Mouse (Mus musculus): Measurements from ENCODE around the gene Ugcg. TPM values are rescaled to one million over a fixed set of nuclear protein-coding genes. Genes with fewer than 3 reads are reported as not detected.

Ugcg gene
- 22.5 and 24.7 TPM in 2 replicates for polyA plus RNA-seq (2014; fragmentation: Nextera tagmentation; extraction: Ambion mirVana)

- Histone ChIP-seq H3K4me1 (replicated peaks; ENCODE audit: control insufficient read depth, insufficient read depth, low read length) (peaks cover 4% of the 10 kb centered on the region; the same call in 1 of the 2 replicates), H3K27ac (peak within 1 kb of the TSS; percentile 99), H3K27me3 (ENCODE audit: control insufficient read depth, insufficient read depth, low read length) (no peaks in the 10 kb centered on the region), H3K4me3 (replicated peaks; ENCODE audit: low read length) (peak within 1 kb of the TSS; percentile 87), H3K36me3 (replicated peaks; ENCODE audit: control insufficient read depth, insufficient read depth) (no peaks in the 10 kb centered on the region), H3K4me2 (replicated peaks) (peak within 1 kb of the TSS; percentile 53), H3K9ac (peak within 1 kb of the TSS; percentile 94), H3K9me3 (ENCODE audit: control insufficient read depth, low read length) (no peaks in the 10 kb centered on the region)
- under 1% methylated on average over 62 of the region's 99 CpGs for WGBS
- peak; percentile 90 for ATAC-seq (ENCODE audit: low FRiP score)
- DNase-seq (ENCODE audit: low spot score) = peak; percentile 91
Measured at GRCm38 (mm10) chr4:59188802-59189545, at the start of gene Ugcg. Ugcg (plus strand) TSS chr4:59189257.

GRCm38 (mm10) chr4:59149043-59149442 is 40.0 kb upstream of the Ugcg start:
- WGBS = 92% methylated on average over 5 of the region's 5 CpGs
- ATAC-seq (ENCODE audit: low FRiP score) = no peak
- Histone ChIP-seq H3K9me3 (ENCODE audit: control insufficient read depth, low read length) (no peaks in the 10 kb centered on the region), H3K27ac (no peak overlapping the region), H3K9ac (no peak overlapping the region), H3K4me3 (replicated peaks; ENCODE audit: low read length) (no peak overlapping the region), H3K27me3 (ENCODE audit: control insufficient read depth, insufficient read depth, low read length) (no peaks in the 10 kb centered on the region), H3K36me3 (replicated peaks; ENCODE audit: control insufficient read depth, insufficient read depth) (no peaks in the 10 kb centered on the region), H3K4me1 (replicated peaks; ENCODE audit: control insufficient read depth, insufficient read depth, low read length) (no peaks in the 10 kb centered on the region), H3K4me2 (replicated peaks) (no peak overlapping the region)
- DNase-seq (ENCODE audit: low spot score) = no peak

GRCm38 (mm10) chr4:59150907-59151306 is 38.1 kb upstream of the Ugcg start:
- Histone ChIP-seq H3K27me3 (ENCODE audit: control insufficient read depth, insufficient read depth, low read length) (no peaks in the 10 kb centered on the region), H3K4me3 (replicated peaks; ENCODE audit: low read length) (no peak overlapping the region), H3K9me3 (ENCODE audit: control insufficient read depth, low read length) (no peaks in the 10 kb centered on the region), H3K9ac (no peak overlapping the region), H3K27ac (no peak overlapping the region), H3K4me1 (replicated peaks; ENCODE audit: control insufficient read depth, insufficient read depth, low read length) (no peaks in the 10 kb centered on the region), H3K4me2 (replicated peaks) (no peak overlapping the region), H3K36me3 (replicated peaks; ENCODE audit: control insufficient read depth, insufficient read depth) (no peaks in the 10 kb centered on the region)
- ATAC-seq (ENCODE audit: low FRiP score) = no peak
- WGBS = 78% methylated on average over 5 of the region's 5 CpGs
- DNase-seq (ENCODE audit: low spot score) = no peak

GRCm38 (mm10) chr4:59151953-59152352 is 37.1 kb upstream of the Ugcg start:
- no peak overlapping the region for H3K9ac ChIP-seq
- no peaks in the 10 kb centered on the region for H3K27me3 ChIP-seq (ENCODE audit: control insufficient read depth, insufficient read depth, low read length)
- ATAC-seq (ENCODE audit: low FRiP score) (no peak), DNase-seq (ENCODE audit: low spot score) (no peak)
- H3K36me3 ChIP-seq (replicated peaks; ENCODE audit: control insufficient read depth, insufficient read depth) = no peaks in the 10 kb centered on the region
- H3K27ac ChIP-seq = no peak overlapping the region
- H3K4me3 ChIP-seq (replicated peaks; ENCODE audit: low read length) = no peak overlapping the region
- no peak overlapping the region for H3K4me2 ChIP-seq (replicated peaks)
- H3K9me3 ChIP-seq (ENCODE audit: control insufficient read depth, low read length) = no peaks in the 10 kb centered on the region
- 79% methylated on average over 1 of the region's 1 CpGs for WGBS
- H3K4me1 ChIP-seq (replicated peaks; ENCODE audit: control insufficient read depth, insufficient read depth, low read length) = no peaks in the 10 kb centered on the region

GRCm38 (mm10) chr4:59156897-59157592 is 32.0 kb upstream of the Ugcg start:
- no peak for ATAC-seq (ENCODE audit: low FRiP score)
- no peaks in the 10 kb centered on the region for H3K4me1 ChIP-seq (replicated peaks; ENCODE audit: control insufficient read depth, insufficient read depth, low read length)
- no peak overlapping the region for H3K27ac ChIP-seq
- 76% methylated on average over 7 of the region's 7 CpGs for WGBS
- no peak overlapping the region for H3K4me2 ChIP-seq (replicated peaks)
- no peaks in the 10 kb centered on the region for H3K9me3 ChIP-seq (ENCODE audit: control insufficient read depth, low read length)
- DNase-seq (ENCODE audit: low spot score) = no peak
- no peaks in the 10 kb centered on the region for H3K27me3 ChIP-seq (ENCODE audit: control insufficient read depth, insufficient read depth, low read length)
- no peaks in the 10 kb centered on the region for H3K36me3 ChIP-seq (replicated peaks; ENCODE audit: control insufficient read depth, insufficient read depth)
- H3K9ac ChIP-seq = no peak overlapping the region
- no peak overlapping the region for H3K4me3 ChIP-seq (replicated peaks; ENCODE audit: low read length)

- H3K27ac ChIP-seq = no peak overlapping the region
- no peak overlapping the region for H3K4me2 ChIP-seq (replicated peaks)
- 72% methylated on average over 2 of the region's 2 CpGs for WGBS
Measured at GRCm38 (mm10) chr4:59157654-59158053, 31.4 kb upstream of the Ugcg start.

GRCm38 (mm10) chr4:59160289-59160688 is 28.8 kb upstream of the Ugcg start:
- DNase-seq (ENCODE audit: low spot score) = no peak
- no peaks in the 10 kb centered on the region for H3K36me3 ChIP-seq (replicated peaks; ENCODE audit: control insufficient read depth, insufficient read depth)
- H3K27me3 ChIP-seq (ENCODE audit: control insufficient read depth, insufficient read depth, low read length) = no peaks in the 10 kb centered on the region
- no peak overlapping the region for H3K27ac ChIP-seq
- no peaks in the 10 kb centered on the region for H3K9me3 ChIP-seq (ENCODE audit: control insufficient read depth, low read length)
- no peak overlapping the region for H3K4me3 ChIP-seq (replicated peaks; ENCODE audit: low read length)
- WGBS = 94% methylated on average over 5 of the region's 5 CpGs
- H3K4me1 ChIP-seq (replicated peaks; ENCODE audit: control insufficient read depth, insufficient read depth, low read length) = no peaks in the 10 kb centered on the region
- ATAC-seq (ENCODE audit: low FRiP score) = no peak
- no peak overlapping the region for H3K9ac ChIP-seq
- no peak overlapping the region for H3K4me2 ChIP-seq (replicated peaks)

More at GRCm38 (mm10) chr4:59157654-59158053, 31.4 kb upstream of the Ugcg start:
- Histone ChIP-seq H3K9me3 (ENCODE audit: control insufficient read depth, low read length) (no peaks in the 10 kb centered on the region), H3K4me3 (replicated peaks; ENCODE audit: low read length) (no peak overlapping the region), H3K36me3 (replicated peaks; ENCODE audit: control insufficient read depth, insufficient read depth) (no peaks in the 10 kb centered on the region), H3K4me1 (replicated peaks; ENCODE audit: control insufficient read depth, insufficient read depth, low read length) (no peaks in the 10 kb centered on the region), H3K27me3 (ENCODE audit: control insufficient read depth, insufficient read depth, low read length) (no peaks in the 10 kb centered on the region), H3K9ac (no peak overlapping the region)
- DNase-seq (ENCODE audit: low spot score) = no peak
- no peak for ATAC-seq (ENCODE audit: low FRiP score)

- Histone ChIP-seq H3K9me3 (ENCODE audit: control insufficient read depth, low read length) (no peaks in the 10 kb centered on the region), H3K9ac (no peak overlapping the region), H3K4me1 (replicated peaks; ENCODE audit: control insufficient read depth, insufficient read depth, low read length) (no peaks in the 10 kb centered on the region), H3K36me3 (replicated peaks; ENCODE audit: control insufficient read depth, insufficient read depth) (no peaks in the 10 kb centered on the region), H3K27ac (no peak overlapping the region), H3K27me3 (ENCODE audit: control insufficient read depth, insufficient read depth, low read length) (no peaks in the 10 kb centered on the region), H3K4me3 (replicated peaks; ENCODE audit: low read length) (no peak overlapping the region), H3K4me2 (replicated peaks) (no peak overlapping the region)
- ATAC-seq (ENCODE audit: low FRiP score) (no peak), DNase-seq (ENCODE audit: low spot score) (no peak)
- WGBS = 82% methylated on average over 8 of the region's 8 CpGs
Measured at GRCm38 (mm10) chr4:59160959-59161670, 27.9 kb upstream of the Ugcg start.

DNA sequence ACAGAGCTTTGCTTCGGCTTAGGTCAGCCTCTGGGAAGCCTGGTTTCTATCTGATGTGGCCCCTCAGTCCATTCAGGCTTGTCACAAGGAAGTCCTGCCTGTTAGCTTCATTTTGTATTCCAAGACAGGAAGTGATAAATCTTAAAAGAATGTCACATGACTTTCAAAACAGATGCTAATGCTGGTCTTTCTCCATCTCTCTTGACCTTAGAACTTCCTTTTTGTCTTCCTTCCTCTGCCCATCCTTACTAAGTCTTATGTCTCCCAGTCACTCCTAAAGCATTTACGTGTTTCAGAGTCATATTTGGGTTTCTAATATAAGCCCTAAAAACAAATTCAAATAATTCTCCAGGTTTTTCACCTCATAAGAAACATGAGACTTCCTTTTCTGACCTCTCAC is 25.0 kb upstream of the Ugcg start:
- DNase-seq (ENCODE audit: low spot score) (no peak), ATAC-seq (ENCODE audit: low FRiP score) (no peak)
- WGBS = 77% methylated on average over 2 of the region's 2 CpGs
- Histone ChIP-seq H3K9ac (no peak overlapping the region), H3K36me3 (replicated peaks; ENCODE audit: control insufficient read depth, insufficient read depth) (no peaks in the 10 kb centered on the region), H3K27ac (no peak overlapping the region), H3K4me2 (replicated peaks) (no peak overlapping the region), H3K27me3 (ENCODE audit: control insufficient read depth, insufficient read depth, low read length) (no peaks in the 10 kb centered on the region), H3K4me3 (replicated peaks; ENCODE audit: low read length) (no peak overlapping the region), H3K9me3 (ENCODE audit: control insufficient read depth, low read length) (no peaks in the 10 kb centered on the region), H3K4me1 (replicated peaks; ENCODE audit: control insufficient read depth, insufficient read depth, low read length) (no peaks in the 10 kb centered on the region)
